Mouse (Mus musculus) Muller cell, postnatal 12 days (primary cell): ENCODE results near the gene Fam167b.

Experiments used
- DNase-seq: peaks from one replicate; pipeline ENCODE4 v3.0.0-alpha.2; 2015; ENCODE audit errors: inconsistent ontology term

The Fam167b gene

GRCm38 (mm10) chr4:129578466-129578865 lies at the start of gene Fam167b:
TSS of gene Fam167b (minus strand) at chr4:129578549.
- no peak for DNase-seq

GRCm38 (mm10) chr4:129626035-129626434 lies 47.7 kb upstream of the Fam167b start:
- no peak for DNase-seq

GRCm38 (mm10) chr4:129625496-129625895 lies 47.1 kb upstream of the Fam167b start:
- no peak for DNase-seq

DNA sequence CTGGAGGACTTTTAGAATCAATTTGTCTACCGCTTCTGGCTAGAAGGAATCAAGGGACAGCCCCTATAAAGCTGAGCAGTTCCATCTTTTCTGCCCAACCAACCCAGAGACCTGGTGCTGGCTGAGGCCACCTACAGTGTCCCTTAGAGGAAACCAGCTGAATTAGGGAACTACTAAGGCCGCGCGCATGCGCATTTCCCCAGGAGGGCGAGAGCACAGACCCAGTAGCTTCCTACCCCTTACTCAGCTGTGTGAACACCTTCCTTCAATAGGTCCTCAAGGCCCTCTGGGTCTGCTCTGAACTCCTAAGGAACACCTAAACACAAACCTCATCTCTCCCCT lies 46.7 kb upstream of the Fam167b start:
- DNase-seq: peak; percentile 60

DNA sequence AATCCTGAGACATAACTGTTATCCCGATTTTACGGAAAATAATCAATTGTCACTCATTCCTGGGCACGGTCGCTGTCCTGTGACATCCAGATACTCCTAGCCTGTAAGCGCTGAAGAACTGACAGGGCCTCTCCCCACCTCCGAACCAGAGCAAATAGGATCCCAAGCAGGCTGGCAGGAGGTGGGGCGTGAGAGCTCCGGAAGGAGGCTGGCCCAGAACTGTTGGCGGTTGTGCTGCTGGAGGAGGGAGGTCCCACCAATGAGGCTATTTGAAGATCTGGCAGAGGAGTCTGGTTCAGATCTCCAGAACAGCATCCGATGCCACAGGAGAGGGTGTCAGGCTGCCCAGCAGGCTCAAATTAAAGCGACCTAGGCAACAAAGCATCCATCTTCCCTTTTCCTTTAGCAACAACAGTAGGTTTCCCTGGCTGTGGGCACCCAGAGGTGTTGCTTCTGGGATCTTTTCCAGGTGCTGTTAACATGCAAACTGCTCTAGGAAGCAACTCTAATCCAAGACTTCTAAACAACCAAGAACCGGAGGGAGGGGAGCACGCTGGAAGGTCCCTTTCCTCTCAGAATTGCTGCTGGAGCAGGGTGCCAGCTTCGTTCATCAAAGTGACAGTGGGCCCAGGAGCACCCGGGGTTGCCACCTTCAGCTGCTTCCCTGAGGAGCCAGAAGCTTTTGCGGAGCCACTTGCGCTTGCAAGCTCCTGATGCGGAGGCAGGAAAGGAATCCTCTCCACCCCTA lies 46.1 kb upstream of the Fam167b start:
- DNase-seq: peak; percentile 97

GRCm38 (mm10) chr4:129623681-129624091 lies 45.3 kb upstream of the Fam167b start, which contains the start of gene Ccdc28b:
TSS of gene Ccdc28b (minus strand) at chr4:129623947.
- DNase-seq: no peak

- DNase-seq: no peak
Observed at GRCm38 (mm10) chr4:129622803-129623535, 44.6 kb upstream of the Fam167b start.

GRCm38 (mm10) chr4:129622120-129622802 lies 43.9 kb upstream of the Fam167b start:
- DNase-seq: no peak

DNA sequence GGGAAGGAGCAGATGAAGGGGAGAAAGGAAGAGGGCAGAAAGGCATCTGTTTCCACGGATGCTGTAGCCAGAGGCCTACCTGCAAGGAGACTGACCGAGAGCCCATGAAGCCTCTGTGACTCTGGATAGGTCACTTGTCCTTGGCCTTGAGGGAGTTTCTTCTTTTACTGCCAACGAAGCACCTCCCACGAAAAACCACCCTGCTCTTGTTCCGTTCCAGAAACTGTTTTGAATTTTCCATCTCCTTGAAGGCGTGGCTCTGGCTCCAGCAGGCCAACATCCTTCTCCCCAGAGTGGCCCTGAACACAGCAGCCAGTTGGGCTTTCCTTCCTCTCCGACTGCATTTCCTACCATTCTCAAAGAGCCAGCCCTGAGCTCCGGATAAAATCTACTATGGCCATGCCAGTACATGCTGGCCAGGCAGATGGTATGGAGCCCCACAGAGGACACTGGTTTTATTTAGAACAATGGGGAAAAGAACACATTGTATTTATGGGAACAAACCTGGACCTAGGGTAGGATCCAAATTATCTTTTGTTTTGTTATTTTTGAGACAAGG lies 43.0 kb upstream of the Fam167b start:
- DNase-seq: no peak

DNA sequence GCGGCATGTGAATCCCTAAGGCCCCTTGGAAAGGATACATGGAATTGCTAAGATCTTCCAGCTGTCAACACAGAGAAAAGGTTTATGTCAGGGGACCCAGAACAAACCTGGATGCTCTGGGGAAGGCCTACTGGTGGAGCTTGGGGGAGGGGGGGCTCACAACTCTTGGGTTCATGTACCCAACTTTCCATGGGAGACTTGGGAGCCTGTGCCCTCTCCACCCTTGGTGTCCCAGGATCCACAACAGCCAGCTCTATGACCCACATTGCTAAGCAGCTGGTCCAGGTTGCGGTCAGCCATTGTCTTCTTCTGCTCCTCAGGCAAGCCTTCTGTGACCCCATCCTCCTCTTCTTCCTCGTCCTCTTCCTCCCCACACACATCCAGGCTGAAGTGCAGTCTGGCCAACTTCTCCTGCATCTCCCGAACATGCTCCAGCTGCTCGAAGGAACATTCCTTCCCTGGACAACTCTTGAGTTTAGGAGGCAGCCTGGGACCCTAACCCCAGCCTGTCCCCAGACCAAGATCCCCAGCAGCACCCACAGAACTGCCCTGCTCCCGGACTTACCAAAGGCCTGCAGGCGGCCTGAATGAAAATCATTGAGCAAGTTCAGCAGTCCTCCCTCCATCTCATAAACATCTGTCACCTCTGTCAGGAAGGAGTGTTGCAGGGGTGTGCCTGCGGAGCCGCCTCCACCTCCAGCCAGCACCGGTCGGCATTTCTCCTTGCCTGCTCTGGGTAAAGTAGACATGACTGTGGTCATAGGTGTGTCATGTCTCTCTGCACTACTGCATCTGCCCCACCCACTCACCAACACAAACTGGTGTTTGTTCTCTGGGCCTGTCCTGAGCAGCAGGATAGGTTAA lies 42.3 kb upstream of the Fam167b start:
- no peak for DNase-seq

GRCm38 (mm10) chr4:129618786-129619691 lies 40.7 kb upstream of the Fam167b start, which contains the start of gene Iqcc:
TSS of gene Iqcc (minus strand) at chr4:129619099.
- peak; percentile 94 for DNase-seq

DNA sequence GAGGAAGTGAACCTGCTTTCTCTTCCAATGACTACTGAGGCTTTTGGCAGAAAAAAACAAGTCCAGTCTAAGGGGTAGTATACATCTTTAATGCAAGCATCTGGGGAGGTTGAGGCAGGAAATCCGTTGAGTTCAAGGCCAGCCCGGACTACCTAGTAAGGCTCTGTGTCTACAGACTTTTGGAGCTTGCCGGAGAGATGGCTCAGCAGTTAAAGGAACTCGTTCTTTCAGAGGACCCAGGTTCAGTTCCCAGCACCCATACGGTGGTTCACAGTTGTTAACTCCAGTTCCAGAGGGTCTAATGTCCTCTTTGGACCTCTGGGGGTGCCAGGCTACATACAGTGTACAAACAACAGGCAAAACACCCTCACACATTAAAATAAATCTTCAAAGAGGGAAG lies 39.7 kb upstream of the Fam167b start:
- DNase-seq: no peak

- no peak for DNase-seq
Observed at GRCm38 (mm10) chr4:129617121-129617641, 38.8 kb upstream of the Fam167b start.

GRCm38 (mm10) chr4:129616631-129617030 lies 38.3 kb upstream of the Fam167b start:
- DNase-seq: no peak

DNA sequence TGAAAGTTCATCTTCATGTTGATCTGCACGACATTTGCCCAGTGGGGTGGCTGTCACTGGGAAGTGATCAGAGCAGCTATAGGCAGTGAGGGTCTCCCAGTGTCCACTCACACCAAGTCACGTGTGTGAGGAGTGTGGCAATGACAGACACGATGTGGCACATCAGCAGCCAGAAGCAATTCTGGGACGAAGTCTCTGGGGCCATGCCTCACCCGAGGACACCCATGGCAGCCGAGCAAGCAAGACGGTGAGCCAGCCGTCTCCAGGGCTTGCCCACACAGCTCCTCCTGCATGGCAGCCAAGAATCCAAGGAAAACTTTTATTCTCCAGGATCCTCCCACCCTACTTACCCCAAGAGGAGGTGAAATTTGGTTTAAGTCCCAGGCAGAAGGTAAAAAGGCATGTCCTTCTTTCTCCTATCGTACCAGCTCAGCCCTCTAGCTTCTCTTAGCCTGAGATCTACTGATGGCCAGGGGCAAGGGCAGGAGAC lies 37.5 kb upstream of the Fam167b start:
- no peak for DNase-seq

- no peak for DNase-seq
Observed at GRCm38 (mm10) chr4:129614093-129614492, 35.7 kb upstream of the Fam167b start, which contains the start of gene Dcdc2b. TSS of gene Dcdc2b (minus strand) at chr4:129614257.

- no peak for DNase-seq
Observed at GRCm38 (mm10) chr4:129610472-129610871, 32.1 kb upstream of the Fam167b start.

- no peak for DNase-seq
Observed at GRCm38 (mm10) chr4:129610026-129610425, 31.7 kb upstream of the Fam167b start.

- DNase-seq: no peak
Observed at GRCm38 (mm10) chr4:129609139-129609631, 30.8 kb upstream of the Fam167b start.
